Mouse (Mus musculus): ENCODE data around the gene Cbx6. TPM values are rescaled to one million over a fixed set of nuclear protein-coding genes. Genes with fewer than 3 reads are reported as not detected.
A peak's percentile ranks its signal among the peaks of the same experiment; 100 is the strongest.

Gene Cbx6
- polyA plus RNA-seq, 1 experiment from 2014 or later = 60.8 TPM

DNA sequence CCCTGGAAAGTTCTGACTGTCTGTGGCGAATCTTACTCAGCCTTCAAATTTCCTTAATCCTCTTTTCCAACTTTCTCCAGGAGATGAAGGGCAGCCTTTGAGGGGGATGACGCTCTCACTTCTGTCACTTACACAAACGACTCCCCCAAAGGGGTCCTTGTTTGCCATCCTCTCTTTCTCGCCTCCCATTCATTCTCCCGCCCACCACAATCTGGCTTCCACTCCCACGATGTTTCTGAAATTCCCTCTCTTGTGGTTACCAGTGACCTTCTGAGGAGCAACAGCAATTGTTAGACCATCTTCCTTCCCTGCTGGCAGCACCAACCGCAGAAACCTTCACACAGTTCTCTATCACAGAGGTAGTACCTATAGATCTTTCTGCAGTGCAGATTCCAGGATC is 58.8 kb downstream of the Cbx6 start:
- no peak for ATAC-seq (ENCODE audit: low FRiP score, low read depth)
- no peak overlapping the region for H3K4me3 ChIP-seq
- 74% methylated on average over 7 of the region's 7 CpGs for WGBS
- H3K4me2 ChIP-seq = no peak overlapping the region
- no peaks in the 10 kb centered on the region for H3K27me3 ChIP-seq
- peaks cover 35% of the 10 kb centered on the region for H3K4me1 ChIP-seq (replicated peaks)
- H3K36me3 ChIP-seq = no peaks in the 10 kb centered on the region
- no peak overlapping the region for H3K27ac ChIP-seq (replicated peaks)
- no peaks in the 10 kb centered on the region for H3K9me3 ChIP-seq
- H3K9ac ChIP-seq = no peak overlapping the region

DNA sequence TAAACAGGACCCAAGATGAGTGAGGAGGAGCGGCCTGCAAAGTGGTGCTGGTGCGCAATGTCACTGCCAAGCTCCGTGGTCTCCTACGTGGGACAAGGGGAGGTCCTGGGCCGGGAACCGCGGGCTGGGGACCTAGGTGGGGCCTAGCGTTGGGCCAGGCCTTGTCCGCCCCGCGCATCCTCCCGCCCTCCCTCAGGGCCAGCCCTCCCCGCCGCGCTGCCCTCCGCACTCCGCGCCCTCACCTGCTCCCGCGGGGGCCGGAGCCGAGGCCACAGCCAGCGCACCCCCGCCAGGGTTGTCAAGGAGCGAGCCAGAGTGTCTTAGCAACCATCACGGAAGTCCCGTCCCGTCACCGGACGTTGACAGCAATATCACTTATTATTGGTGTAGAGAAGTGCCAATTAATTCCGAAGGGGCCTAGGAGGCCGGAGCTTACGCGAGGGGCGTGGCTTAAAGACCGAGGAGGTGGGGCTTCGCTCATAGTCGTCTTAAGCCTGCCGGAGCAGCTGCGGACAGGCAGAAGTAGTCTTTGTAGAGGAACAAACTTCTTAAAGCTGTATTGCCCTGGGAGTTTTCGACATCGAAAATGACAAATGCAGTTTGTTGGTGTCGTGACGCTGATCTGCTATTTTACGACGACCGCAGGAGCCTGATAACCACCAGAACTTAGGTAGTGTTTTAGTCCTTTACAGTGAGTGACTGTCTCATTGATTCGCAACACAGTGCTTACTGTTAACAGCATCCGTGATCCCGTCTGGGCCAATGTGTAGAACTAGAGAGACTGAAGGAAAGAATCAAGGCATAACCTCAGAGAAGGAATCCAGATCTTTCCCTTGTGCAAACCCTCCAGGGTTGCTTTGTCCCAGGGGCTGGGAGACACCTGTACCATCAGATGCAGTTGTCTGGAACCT is 60.1 kb downstream of the Cbx6 start:
- WGBS = under 1% methylated on average over 50 of the region's 50 CpGs
- peaks cover 40% of the 10 kb centered on the region for H3K4me1 ChIP-seq (replicated peaks)
- ATAC-seq (ENCODE audit: low FRiP score, low read depth) = peak; percentile 99
- H3K9ac ChIP-seq = peak overlapping the region; percentile 93
- no peaks in the 10 kb centered on the region for H3K27me3 ChIP-seq
- peak overlapping the region; percentile 89 for H3K4me3 ChIP-seq
- peak overlapping the region; percentile 75 for H3K4me2 ChIP-seq
- peak overlapping the region; percentile 81 for H3K27ac ChIP-seq (replicated peaks)
- no peaks in the 10 kb centered on the region for H3K9me3 ChIP-seq
- no peaks in the 10 kb centered on the region for H3K36me3 ChIP-seq

Other genes with a start within 250 kb of the Cbx6 start
- gene Dmc1, start 229.6 kb downstream of the Cbx6 start, polyA plus RNA-seq (2015; fragmentation: Nextera tagmentation; extraction: Ambion mirVana) = 0.49 and 1.0 TPM in 2 replicates
- 4.5 and 4.9 TPM in 2 replicates for gene Fam227a, start 175.7 kb downstream of the Cbx6 start, polyA plus RNA-seq (2015; fragmentation: Nextera tagmentation; extraction: Ambion mirVana)
- 91.4 and 94.3 TPM in 2 replicates for gene Cby1, start 175.5 kb downstream of the Cbx6 start, polyA plus RNA-seq (2015; fragmentation: Nextera tagmentation; extraction: Ambion mirVana)
- 224 and 236 TPM in 2 replicates for gene Tomm22, start 163.8 kb downstream of the Cbx6 start, polyA plus RNA-seq (2015; fragmentation: Nextera tagmentation; extraction: Ambion mirVana)
- gene Josd1, start 146.8 kb downstream of the Cbx6 start, polyA plus RNA-seq (2015; fragmentation: Nextera tagmentation; extraction: Ambion mirVana) = 23.2 and 24.5 TPM in 2 replicates
- 49.4 and 50.1 TPM in 2 replicates for gene Gtpbp1, start 143.8 kb downstream of the Cbx6 start, polyA plus RNA-seq (2015; fragmentation: Nextera tagmentation; extraction: Ambion mirVana)
- gene Sun2, start 92.2 kb downstream of the Cbx6 start, polyA plus RNA-seq (2015; fragmentation: Nextera tagmentation; extraction: Ambion mirVana) = 6.4 and 7.2 TPM in 2 replicates
- gene Dnal4, start 56.8 kb downstream of the Cbx6 start, polyA plus RNA-seq (2015; fragmentation: Nextera tagmentation; extraction: Ambion mirVana) = 68.7 and 69.6 TPM in 2 replicates
- 49.9 and 61.3 TPM in 2 replicates for gene Nptxr, start 29.9 kb downstream of the Cbx6 start, polyA plus RNA-seq (2015; fragmentation: Nextera tagmentation; extraction: Ambion mirVana)
- 0.44 TPM in 1 of 2 replicates, not detected in the other for gene Npcd, start 451 bp downstream of the Cbx6 start, polyA plus RNA-seq (2015; fragmentation: Nextera tagmentation; extraction: Ambion mirVana)
- gene Apobec3, start 57.0 kb upstream of the Cbx6 start, polyA plus RNA-seq (2015; fragmentation: Nextera tagmentation; extraction: Ambion mirVana) = 4.3 and 5.7 TPM in 2 replicates
- gene Cbx7, start 136.4 kb upstream of the Cbx6 start, polyA plus RNA-seq (2015; fragmentation: Nextera tagmentation; extraction: Ambion mirVana) = 4.5 and 4.7 TPM in 2 replicates
- 5.7 and 5.8 TPM in 2 replicates for gene Pdgfb, start 180.3 kb upstream of the Cbx6 start, polyA plus RNA-seq (2015; fragmentation: Nextera tagmentation; extraction: Ambion mirVana)

Measured in hindbrain, embryonic 15.5 days (tissue).